Mouse (Mus musculus): Measurements from ENCODE around the gene Ciapin1. TPM values are rescaled to one million over a fixed set of nuclear protein-coding genes. Genes with fewer than 3 reads are reported as not detected.

Gene Ciapin1
- polyA plus RNA-seq, 1 experiment = 71.2 TPM

GRCm38 (mm10) chr8:94771941-94772670, 66.1 kb downstream of the Ciapin1 start, which contains the start of gene Cx3cl1:
TSS of gene Cx3cl1 (plus strand) at chr8:94772009.
- Histone ChIP-seq H3K4me3 (ENCODE audit: insufficient read depth, low read depth, low read length) (peak within 1 kb of the TSS; percentile 81), H3K4me1 (ENCODE audit: control insufficient read depth, insufficient read depth, low read length) (peaks cover 13% of the 10 kb centered on the region), H3K27ac (ENCODE audit: insufficient read depth, low read depth, low read length) (peak within 1 kb of the TSS; percentile 92), H3K27me3 (replicated peaks; ENCODE audit: control insufficient read depth, insufficient read depth, low read length) (no peaks in the 10 kb centered on the region), H3K36me3 (ENCODE audit: control insufficient read depth, insufficient read depth, low read length) (no peaks in the 10 kb centered on the region)
- no peak for TF ChIP-seq CTCF (conservative IDR thresholded peaks at IDR 0.05; ENCODE audit: insufficient read depth, insufficient read length, low read depth, low read length)
- TF ChIP-seq POLR2A (IDR thresholded peaks at IDR 0.05; ENCODE audit: low read depth, low read length) = peak; percentile 95
- peak; percentile 95 for DNase-seq
- WGBS = 1% methylated on average over 38 of the region's 38 CpGs

- H3K36me3 ChIP-seq (ENCODE audit: control insufficient read depth, insufficient read depth, low read length) = no peaks in the 10 kb centered on the region
- H3K27ac ChIP-seq (ENCODE audit: insufficient read depth, low read depth, low read length) = no peak overlapping the region
- no peaks in the 10 kb centered on the region for H3K27me3 ChIP-seq (replicated peaks; ENCODE audit: control insufficient read depth, insufficient read depth, low read length)
- 15% methylated on average over 6 of the region's 6 CpGs for WGBS
- peak; percentile 79 for DNase-seq
- no peak for TF ChIP-seq POLR2A (IDR thresholded peaks at IDR 0.05; ENCODE audit: low read depth, low read length)
- no peak for TF ChIP-seq CTCF (conservative IDR thresholded peaks at IDR 0.05; ENCODE audit: insufficient read depth, insufficient read length, low read depth, low read length)
- H3K4me3 ChIP-seq (ENCODE audit: insufficient read depth, low read depth, low read length) = no peak overlapping the region
- H3K4me1 ChIP-seq (ENCODE audit: control insufficient read depth, insufficient read depth, low read length) = peaks cover 13% of the 10 kb centered on the region
These were observed 67.2 kb downstream of the Ciapin1 start for GRCm38 (mm10) chr8:94770945-94771344.

Other genes starting within 250 kb of the Ciapin1 start
- 11.5 TPM in 2 replicates for gene Rspry1, start 236.4 kb downstream of the Ciapin1 start, polyA plus RNA-seq (2012; rRNA removed)
- gene Fam192a, start 236.4 kb downstream of the Ciapin1 start, polyA plus RNA-seq (2012; rRNA removed) = 18.2 and 20.9 TPM in 2 replicates
- 76.2 and 77.2 TPM in 2 replicates for gene Arl2bp, start 171.8 kb downstream of the Ciapin1 start, polyA plus RNA-seq (2012; rRNA removed)
- 160 and 166 TPM in 2 replicates for gene Pllp, start 142.1 kb downstream of the Ciapin1 start, polyA plus RNA-seq (2012; rRNA removed)
- gene Ccl22, start 92.8 kb downstream of the Ciapin1 start, polyA plus RNA-seq (2012; rRNA removed) = 0.87 and 3.7 TPM in 2 replicates
- 148 and 169 TPM in 2 replicates for gene Cx3cl1, start 66.3 kb downstream of the Ciapin1 start, polyA plus RNA-seq (2012; rRNA removed)
- 0.64 and 1.0 TPM in 2 replicates for gene Ccl17, start 27.9 kb downstream of the Ciapin1 start, polyA plus RNA-seq (2012; rRNA removed)
- gene Coq9, start within 50 bp of the Ciapin1 start, polyA plus RNA-seq (2012; rRNA removed) = 378 and 521 TPM in 2 replicates
- gene Polr2c, start 19.1 kb upstream of the Ciapin1 start, polyA plus RNA-seq (2012; rRNA removed) = 107 and 112 TPM in 2 replicates
- gene Dok4, start 38.0 kb upstream of the Ciapin1 start, polyA plus RNA-seq (2012; rRNA removed) = 20.2 and 21.7 TPM in 2 replicates
- 5.7 and 6.8 TPM in 2 replicates for gene Ccdc102a, start 79.7 kb upstream of the Ciapin1 start, polyA plus RNA-seq (2012; rRNA removed)
- 0.56 and 2.6 TPM in 2 replicates for gene Adgrg5, start 85.3 kb upstream of the Ciapin1 start, polyA plus RNA-seq (2012; rRNA removed)
- 342 and 447 TPM in 2 replicates for gene Adgrg1, start 136.4 kb upstream of the Ciapin1 start, polyA plus RNA-seq (2012; rRNA removed)
- gene Adgrg3, start 179.3 kb upstream of the Ciapin1 start, polyA plus RNA-seq (2012; rRNA removed) = 9.9 and 12.7 TPM in 2 replicates
- 0.05 and 0.10 TPM in 2 replicates for gene Drc7, start 216.7 kb upstream of the Ciapin1 start, polyA plus RNA-seq (2012; rRNA removed)
- 22.2 and 23.7 TPM in 2 replicates for gene Katnb1, start 242.8 kb upstream of the Ciapin1 start, polyA plus RNA-seq (2012; rRNA removed)

All from kidney, adult 2 months (tissue).